Mouse (Mus musculus) kidney, postnatal 0 days (tissue): ENCODE results near the gene Hist1h2bk. TPM values are rescaled to one million over a fixed set of nuclear protein-coding genes. Genes with fewer than 3 reads are reported as not detected.
A peak's percentile ranks its signal among the peaks of the same experiment; 100 is the strongest.

Source experiments
- ATAC-seq: fragments of 200-750 bp; cut with Nextera tagmentation; replicated peaks from 2 replicates; pipeline ENCODE4 v1.8.0; 2017; ENCODE audit warnings: low read depth, moderate number of reproducible peaks, moderate TSS enrichment, moderate library complexity; ENCODE audit not compliant: low FRiP score
- DNase-seq: peaks from one replicate; pipeline ENCODE4 v3.0.0-alpha.2; 2016; ENCODE audit warnings: low spot score
- H3K27ac ChIP-seq: fragments of 300-500 bp; sonication (generic); 2 replicates; pipeline ENCODE4 v1.5.1; 2014; ENCODE audit warnings: mild to moderate bottlenecking
- H3K27me3 ChIP-seq: fragments of 300-500 bp; sonication (generic); 2 replicates; pipeline ENCODE4 v1.6.1; 2014; ENCODE audit warnings: low read length, mixed read lengths; ENCODE audit not compliant: insufficient read depth
- H3K36me3 ChIP-seq: fragments of 300-500 bp; sonication (generic); 2 replicates; pipeline ENCODE4 v1.6.1; 2014; ENCODE audit warnings: low read length, mixed read lengths; ENCODE audit not compliant: insufficient read depth
- H3K4me1 ChIP-seq: fragments of 300-500 bp; sonication (generic); replicated peaks from 2 replicates; pipeline ENCODE4 v1.6.1; 2014; ENCODE audit warnings: antibody characterized with exemption, low read length, mixed read lengths; ENCODE audit not compliant: insufficient read depth
- H3K4me2 ChIP-seq: fragments of 300-500 bp; sonication (generic); 2 replicates; pipeline ENCODE4 v1.6.1; 2014; ENCODE audit warnings: mild to moderate bottlenecking, low read length, moderate library complexity, mixed read lengths
- H3K4me3 ChIP-seq: fragments of 300-500 bp; sonication (generic); replicated peaks from 2 replicates; pipeline ENCODE4 v1.5.1; 2014; ENCODE audit warnings: low read depth, low read length
- H3K9ac ChIP-seq: fragments of 300-500 bp; sonication (generic); 2 replicates; pipeline ENCODE4 v1.6.1; 2014; ENCODE audit warnings: low read depth, low read length
- H3K9me3 ChIP-seq: fragments of 300-500 bp; sonication (generic); replicated peaks from 2 replicates; pipeline ENCODE4 v1.6.1; 2016; ENCODE audit warnings: low read length, inconsistent platforms, mixed read lengths
- CTCF ChIP-seq: IDR thresholded peaks from 2 replicates; pipeline ENCODE4 v1.5.1; 2016; ENCODE audit warnings: antibody characterized with exemption, low read depth, mild to moderate bottlenecking, moderate library complexity
- WGBS: fragments of 180-500 bp; shearing (Covaris S2); extraction: QIAGEN DNeasy Blood & Tissue Kit; methylation state at CpG from one replicate; pipeline ENCODE4 v1.1.7; 2014; 5-methylcytosine and 5-hydroxymethylcytosine counted together
- polyA plus RNA-seq: library from polyadenylated mRNA; unstranded; fragments of >200 nt; fragmentation: Nextera tagmentation; extraction: Ambion mirVana; gene quantifications from 2 replicates; pipeline ENCODE4 v1.2.1, GENCODE M21; 2015

The Hist1h2bk gene
- polyA plus RNA-seq, 1 experiment from 2014 or later, result 4.0 TPM

- H3K36me3 ChIP-seq, result no peaks in the 10 kb centered on the region
- DNase-seq (peak; percentile 75), ATAC-seq (peak; percentile 65)
- WGBS, result under 1% methylated on average over 8 of the region's 8 CpGs
- H3K9me3 ChIP-seq, result no peaks in the 10 kb centered on the region
- H3K27ac ChIP-seq, result no peak overlapping the region
- peak overlapping the region; percentile 18; the same call in 1 of the 2 replicates for H3K9ac ChIP-seq
- TF ChIP-seq CTCF, result no peak
- peak overlapping the region; percentile 77 for H3K4me2 ChIP-seq
- H3K27me3 ChIP-seq, result peaks cover 19% of the 10 kb centered on the region
- peak overlapping the region; percentile 48 for H3K4me3 ChIP-seq
- no peaks in the 10 kb centered on the region for H3K4me1 ChIP-seq
Measured at GRCm38 (mm10) chr13:22020901-22021339, 14.8 kb upstream of the Hist1h2bk start.

DNA sequence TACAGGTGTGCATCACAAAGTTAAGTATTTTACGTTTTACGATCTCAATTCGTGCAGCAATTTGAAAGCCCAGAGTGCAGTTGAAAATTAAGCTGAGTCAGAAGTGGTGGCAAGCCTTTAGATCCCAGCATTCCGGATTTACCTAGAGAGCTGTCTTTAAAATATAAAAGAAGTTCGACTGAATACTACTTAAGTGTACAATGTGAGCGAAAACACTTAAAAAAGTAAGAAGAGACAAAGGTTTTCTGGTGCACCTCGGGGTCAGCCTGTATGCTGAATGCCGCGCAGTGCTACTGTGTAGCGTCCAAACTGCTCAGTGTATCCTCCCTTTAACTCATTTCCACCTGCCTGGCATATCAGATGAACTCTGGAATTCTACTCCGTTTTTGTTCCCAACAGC lies 14.1 kb upstream of the Hist1h2bk start:
- under 1% methylated on average over 11 of the region's 11 CpGs for WGBS
- DNase-seq (peak; percentile 51), ATAC-seq (no peak)
- Histone ChIP-seq H3K9me3 (no peaks in the 10 kb centered on the region), H3K36me3 (no peaks in the 10 kb centered on the region), H3K9ac (peak overlapping the region; percentile 52), H3K4me1 (no peaks in the 10 kb centered on the region), H3K27ac (no peak overlapping the region), H3K27me3 (peaks cover 13% of the 10 kb centered on the region; the same call in 1 of the 2 replicates), H3K4me2 (peak overlapping the region; percentile 77), H3K4me3 (peak overlapping the region; percentile 48)
- no peak for TF ChIP-seq CTCF

DNA sequence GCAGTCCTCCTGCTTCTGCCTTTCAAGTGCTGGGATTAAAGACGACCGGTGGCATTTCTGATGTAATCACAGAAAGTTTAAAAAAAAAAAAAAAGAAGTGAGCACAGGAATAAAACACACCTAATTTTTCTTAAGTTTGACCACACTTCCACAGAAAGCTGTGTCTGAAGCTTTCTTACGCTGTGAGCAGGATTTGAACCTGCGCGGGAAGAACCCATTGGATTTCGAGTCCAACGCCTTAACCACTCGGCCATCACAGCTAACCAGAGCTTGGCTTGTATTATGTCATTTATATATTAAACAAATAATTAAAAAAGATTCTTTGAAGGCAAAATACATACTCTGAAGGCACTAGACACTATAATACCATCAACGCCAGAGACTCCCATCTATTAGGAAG lies 13.4 kb upstream of the Hist1h2bk start:
- DNase-seq, result peak; percentile 88
- under 1% methylated on average over 9 of the region's 9 CpGs for WGBS
- Histone ChIP-seq H3K27me3 (peaks cover 12% of the 10 kb centered on the region; the same call in 1 of the 2 replicates), H3K4me3 (peak overlapping the region; percentile 48), H3K36me3 (no peaks in the 10 kb centered on the region), H3K9ac (peak overlapping the region; percentile 52; the same call in 1 of the 2 replicates), H3K4me2 (peak overlapping the region; percentile 77), H3K9me3 (no peaks in the 10 kb centered on the region), H3K4me1 (no peaks in the 10 kb centered on the region), H3K27ac (no peak overlapping the region)
- no peak for TF ChIP-seq CTCF
- peak; percentile 77 for ATAC-seq

GRCm38 (mm10) chr13:22026058-22027031 lies 9.3 kb upstream of the Hist1h2bk start:
- Histone ChIP-seq H3K36me3 (no peaks in the 10 kb centered on the region), H3K4me1 (no peaks in the 10 kb centered on the region), H3K4me2 (peak overlapping the region; percentile 60), H3K4me3 (peak overlapping the region; percentile 46), H3K9ac (peak overlapping the region; percentile 43), H3K27ac (no peak overlapping the region), H3K9me3 (no peaks in the 10 kb centered on the region), H3K27me3 (no peaks in the 10 kb centered on the region)
- WGBS, result 2% methylated on average over 35 of the region's 35 CpGs
- TF ChIP-seq CTCF, result no peak
- ATAC-seq (peak; percentile 57; the same call in 1 of the 2 replicates), DNase-seq (peak; percentile 89)

DNA sequence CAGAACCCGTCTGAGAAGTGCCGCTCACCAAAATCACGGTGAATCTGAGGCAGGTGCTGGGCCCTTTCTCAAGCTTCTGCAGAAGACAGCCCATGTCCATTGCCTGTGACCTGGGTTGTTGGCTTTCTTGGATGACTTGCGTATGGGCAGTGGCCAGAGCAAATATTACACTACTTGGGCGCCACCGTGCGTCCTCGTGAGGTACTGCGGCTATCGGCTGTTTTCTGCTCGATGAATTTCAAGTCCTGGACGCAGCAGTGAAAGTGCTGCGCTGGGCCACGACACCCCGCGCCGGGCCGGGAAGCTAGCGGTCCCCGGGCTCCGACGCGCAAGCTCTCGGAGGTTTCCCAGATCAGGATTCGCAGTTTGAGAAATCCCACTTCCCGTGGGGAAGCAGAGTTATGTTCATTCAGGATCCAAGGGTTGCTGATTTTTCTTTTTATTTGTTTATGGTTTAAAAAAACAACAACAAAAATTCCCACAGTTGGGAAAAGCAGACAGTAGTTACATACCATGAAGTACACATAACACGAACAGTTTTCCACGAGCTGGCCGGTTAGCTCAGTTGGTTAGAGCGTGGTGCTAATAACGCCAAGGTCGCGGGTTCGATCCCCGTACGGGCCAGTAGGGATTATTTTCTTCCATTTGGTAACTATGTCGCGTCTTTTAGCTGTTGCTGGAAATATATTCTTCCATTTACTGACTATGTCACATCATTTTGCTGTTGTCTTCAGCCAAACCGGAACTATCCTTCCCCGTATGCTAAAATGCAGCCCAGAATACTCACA lies 6.8 kb upstream of the Hist1h2bk start:
- peak overlapping the region; percentile 67; the same call in 1 of the 2 replicates for H3K27ac ChIP-seq
- DNase-seq, result peak; percentile 95

GRCm38 (mm10) chr13:22029928-22030327 lies 5.7 kb upstream of the Hist1h2bk start:
- Histone ChIP-seq H3K27ac (no peak overlapping the region), H3K36me3 (no peaks in the 10 kb centered on the region), H3K27me3 (no peaks in the 10 kb centered on the region), H3K4me1 (no peaks in the 10 kb centered on the region; the same call in 1 of the 2 replicates), H3K9me3 (no peaks in the 10 kb centered on the region), H3K9ac (no peak overlapping the region), H3K4me2 (no peak overlapping the region), H3K4me3 (no peak overlapping the region)
- no peak for DNase-seq
- ATAC-seq, result no peak
- TF ChIP-seq CTCF, result no peak
- WGBS, result 47% methylated on average over 8 of the region's 8 CpGs

More for the DNA sequence above, 6.8 kb upstream of the Hist1h2bk start:
- H3K36me3 ChIP-seq, result no peaks in the 10 kb centered on the region
- H3K4me3 ChIP-seq, result peak overlapping the region; percentile 43
- 2% methylated on average over 40 of the region's 40 CpGs for WGBS
- H3K4me2 ChIP-seq, result peak overlapping the region; percentile 51
- H3K9ac ChIP-seq, result peak overlapping the region; percentile 57
- peak; percentile 95 for TF ChIP-seq CTCF
- H3K9me3 ChIP-seq, result no peaks in the 10 kb centered on the region
- no peaks in the 10 kb centered on the region for H3K27me3 ChIP-seq
- H3K4me1 ChIP-seq, result no peaks in the 10 kb centered on the region
- peak; percentile 75 for ATAC-seq
